Mouse (Mus musculus): Measurements from ENCODE around the gene Anxa9.

- no peak for TF ChIP-seq CTCF (IDR thresholded peaks at IDR 0.05; ENCODE audit: borderline replicate concordance, insufficient read depth, low read depth, low read length)
- no peak for TF ChIP-seq POLR2A (IDR thresholded peaks at IDR 0.05; ENCODE audit: borderline replicate concordance, insufficient read depth, low read length)
Measured at GRCm38 (mm10) chr3:95282381-95282864, 24.6 kb downstream of the Anxa9 start.
